Mouse (Mus musculus): ENCODE results near the gene Adamts12. TPM values are rescaled to one million over a fixed set of nuclear protein-coding genes. Genes with fewer than 3 reads are reported as not detected.

The Adamts12 gene
- total and polyA plus RNA-seq, 3 experiments, result not detected

DNA sequence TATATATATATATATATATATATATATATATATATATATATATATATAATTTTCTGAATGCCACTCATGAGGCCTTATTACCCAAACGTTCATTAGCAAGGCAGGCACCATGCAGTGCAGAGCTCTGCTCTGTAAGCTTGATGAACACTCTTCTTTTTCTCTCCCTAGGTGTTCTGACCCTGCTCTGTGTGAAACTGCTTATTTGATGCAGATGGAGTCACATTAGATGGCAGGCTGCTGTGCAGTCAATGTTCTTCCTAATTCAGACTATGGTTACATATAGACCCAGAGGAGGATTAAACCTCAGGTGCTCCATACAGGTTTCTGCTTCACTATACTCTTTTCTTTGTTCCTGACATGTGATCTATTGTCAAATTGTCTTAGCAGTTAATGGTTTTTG lies 57.1 kb downstream of the Adamts12 start:
- no peaks in the 10 kb centered on the region for H3K79me2 ChIP-seq (ENCODE audit: control insufficient read depth, insufficient read depth, low read length, poor library complexity)
- no peak for DNase-seq (ENCODE audit: low read depth, low spot score)
- no peaks in the 10 kb centered on the region for H3K36me3 ChIP-seq (ENCODE audit: control insufficient read depth in 1 of 2, insufficient read depth in 2 of 2, low read length in 2 of 2)
- TF ChIP-seq RAD21 (IDR thresholded peaks at IDR 0.05; ENCODE audit: low read depth, low read length) (no peak), USF1 (IDR thresholded peaks at IDR 0.05; ENCODE audit: low read depth, low read length) (no peak), ZKSCAN1 (IDR thresholded peaks at IDR 0.05; ENCODE audit: low read depth, low read length) (no peak), CHD1 (IDR thresholded peaks at IDR 0.05; ENCODE audit: low read depth, low read length) (no peak), BHLHE40 (IDR thresholded peaks at IDR 0.05; ENCODE audit: borderline replicate concordance, low read depth, low read length) (no peak), ETS1 (IDR thresholded peaks at IDR 0.05; ENCODE audit: low read depth, low read length) (no peak), MAZ (IDR thresholded peaks at IDR 0.05; ENCODE audit: low read depth, low read length) (no peak), MYC (IDR thresholded peaks at IDR 0.05; ENCODE audit: low read depth, low read length) (no peak)
- no peaks in the 10 kb centered on the region for H3K9me3 ChIP-seq (replicated peaks; ENCODE audit: insufficient read depth, low read length)
- no peak overlapping the region for H3K27ac ChIP-seq (ENCODE audit: control insufficient read depth, low read depth, low read length)
- H3K4me3 ChIP-seq (ENCODE audit: control insufficient read depth in 1 of 2, insufficient read depth in 1 of 2, low read depth in 2 of 2, low read length in 2 of 2), result no peak overlapping the region
- H3K27me3 ChIP-seq (ENCODE audit: control insufficient read depth in 1 of 2, insufficient read depth in 2 of 2, low read length in 2 of 2), result no peaks in the 10 kb centered on the region
- H3K9ac ChIP-seq (ENCODE audit: control insufficient read depth, low read depth, low read length, poor library complexity, severe bottlenecking), result no peak overlapping the region
- no peaks in the 10 kb centered on the region for H3K4me1 ChIP-seq (ENCODE audit: control insufficient read depth in 1 of 2, insufficient read depth in 2 of 2, low read length in 2 of 2)

DNA sequence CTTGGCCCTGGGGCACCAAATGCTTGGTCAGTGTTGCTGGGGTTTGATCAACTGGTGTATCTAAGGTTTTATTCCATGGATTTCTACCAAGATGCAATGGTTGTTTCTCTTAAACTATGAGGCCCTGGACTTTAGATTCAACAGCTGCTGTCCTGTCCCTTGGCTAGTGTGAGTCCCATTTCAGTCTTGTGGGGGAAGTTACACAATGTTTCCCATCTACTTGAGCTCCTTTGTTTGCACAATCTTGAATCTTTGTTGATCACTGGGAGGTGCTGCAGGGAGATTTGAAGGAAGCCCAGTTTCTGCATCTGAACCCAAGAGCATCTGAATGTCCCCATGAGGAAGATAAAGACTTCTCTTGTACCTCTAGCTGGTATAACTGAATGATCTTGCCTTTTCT lies 60.8 kb downstream of the Adamts12 start:
- no peaks in the 10 kb centered on the region for H3K27me3 ChIP-seq (ENCODE audit: control insufficient read depth in 1 of 2, insufficient read depth in 2 of 2, low read length in 2 of 2)
- no peak for DNase-seq (ENCODE audit: low read depth, low spot score)

DNA sequence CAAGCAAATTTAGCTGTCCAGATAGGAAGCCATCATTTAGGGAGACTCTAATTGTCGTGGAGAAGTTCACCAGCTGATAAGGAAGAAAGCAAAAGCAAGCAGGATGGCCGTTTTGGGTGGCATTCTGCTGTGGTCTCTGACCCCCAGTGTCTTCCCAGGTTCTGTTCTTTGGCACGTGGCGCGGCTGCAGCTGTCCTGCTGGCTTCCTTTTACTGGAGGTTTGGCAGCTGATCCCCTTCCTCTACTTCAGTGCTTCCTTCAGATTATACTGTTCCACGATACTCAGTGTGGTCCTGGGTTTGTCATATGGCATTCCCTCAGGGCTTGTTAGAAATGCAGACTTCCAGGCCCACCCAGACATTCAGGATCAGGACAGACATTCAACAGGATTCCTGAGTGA lies 63.9 kb downstream of the Adamts12 start:
- Histone ChIP-seq H3K9ac (ENCODE audit: control insufficient read depth, low read depth, low read length, poor library complexity, severe bottlenecking) (no peak overlapping the region), H3K79me2 (ENCODE audit: control insufficient read depth, insufficient read depth, low read length, poor library complexity) (no peaks in the 10 kb centered on the region), H3K4me3 (ENCODE audit: control insufficient read depth in 1 of 2, insufficient read depth in 1 of 2, low read depth in 2 of 2, low read length in 2 of 2) (no peak overlapping the region), H3K27ac (ENCODE audit: control insufficient read depth, low read depth, low read length) (no peak overlapping the region), H3K36me3 (ENCODE audit: control insufficient read depth in 1 of 2, insufficient read depth in 2 of 2, low read length in 2 of 2) (no peaks in the 10 kb centered on the region), H3K9me3 (replicated peaks; ENCODE audit: insufficient read depth, low read length) (no peaks in the 10 kb centered on the region), H3K27me3 (ENCODE audit: control insufficient read depth in 1 of 2, insufficient read depth in 2 of 2, low read length in 2 of 2) (no peaks in the 10 kb centered on the region), H3K4me1 (ENCODE audit: control insufficient read depth in 1 of 2, insufficient read depth in 2 of 2, low read length in 2 of 2) (no peaks in the 10 kb centered on the region)
- DNase-seq (ENCODE audit: low read depth, low spot score), result no peak
- TF ChIP-seq MAFK (IDR thresholded peaks at IDR 0.05; ENCODE audit: borderline replicate concordance, low read depth, low read length) (no peak), POLR2A (IDR thresholded peaks at IDR 0.05; ENCODE audit: control insufficient read depth in 1 of 2, insufficient read depth in 1 of 2, low read depth in 1 of 2, low read length in 2 of 2, poor library complexity in 1 of 2) (no peak), JUND (IDR thresholded peaks at IDR 0.05; ENCODE audit: low read depth, low read length) (no peak), CHD2 (IDR thresholded peaks at IDR 0.05; ENCODE audit: low read length) (no peak), MAZ (IDR thresholded peaks at IDR 0.05; ENCODE audit: low read depth, low read length) (no peak), TAL1 (IDR thresholded peaks at IDR 0.05; ENCODE audit: low read length) (no peak), RAD21 (IDR thresholded peaks at IDR 0.05; ENCODE audit: low read depth, low read length) (no peak), ZC3H11A (IDR thresholded peaks at IDR 0.05; ENCODE audit: low read depth, low read length) (no peak), HCFC1 (IDR thresholded peaks at IDR 0.05; ENCODE audit: low read depth, low read length) (no peak), ELF1 (IDR thresholded peaks at IDR 0.05; ENCODE audit: low read depth, low read length) (no peak), RCOR1 (IDR thresholded peaks at IDR 0.05; ENCODE audit: low read depth, low read length) (no peak)

More for the DNA sequence above, 60.8 kb downstream of the Adamts12 start:
- Histone ChIP-seq H3K9ac (ENCODE audit: control insufficient read depth, low read depth, low read length, poor library complexity, severe bottlenecking) (no peak overlapping the region), H3K27ac (ENCODE audit: control insufficient read depth, low read depth, low read length) (no peak overlapping the region), H3K4me1 (ENCODE audit: control insufficient read depth in 1 of 2, insufficient read depth in 2 of 2, low read length in 2 of 2) (no peaks in the 10 kb centered on the region), H3K36me3 (ENCODE audit: control insufficient read depth in 1 of 2, insufficient read depth in 2 of 2, low read length in 2 of 2) (no peaks in the 10 kb centered on the region), H3K4me3 (ENCODE audit: control insufficient read depth in 1 of 2, insufficient read depth in 1 of 2, low read depth in 2 of 2, low read length in 2 of 2) (no peak overlapping the region), H3K9me3 (replicated peaks; ENCODE audit: insufficient read depth, low read length) (no peaks in the 10 kb centered on the region), H3K79me2 (ENCODE audit: control insufficient read depth, insufficient read depth, low read length, poor library complexity) (no peaks in the 10 kb centered on the region)
- TF ChIP-seq UBTF (IDR thresholded peaks at IDR 0.05; ENCODE audit: borderline replicate concordance, insufficient read depth, low read depth, low read length), result no peak
- no peak for TF ChIP-seq TCF12 (IDR thresholded peaks at IDR 0.05; ENCODE audit: low read depth, low read length)
- no peak for TF ChIP-seq CHD2 (IDR thresholded peaks at IDR 0.05; ENCODE audit: low read length)
- no peak for TF ChIP-seq USF1 (IDR thresholded peaks at IDR 0.05; ENCODE audit: low read depth, low read length)
- TF ChIP-seq NRF1 (IDR thresholded peaks at IDR 0.05; ENCODE audit: insufficient read depth, low read depth, low read length, poor library complexity, severe bottlenecking), result no peak
- TF ChIP-seq ELF1 (IDR thresholded peaks at IDR 0.05; ENCODE audit: low read depth, low read length), result no peak
- no peak for TF ChIP-seq RAD21 (IDR thresholded peaks at IDR 0.05; ENCODE audit: low read depth, low read length)
- no peak for TF ChIP-seq ETS1 (IDR thresholded peaks at IDR 0.05; ENCODE audit: low read depth, low read length)
- no peak for TF ChIP-seq CTCF (IDR thresholded peaks at IDR 0.05 in 2 of 3, conservative IDR thresholded peaks at IDR 0.05 in 1 of 3; ENCODE audit: control insufficient read depth in 1 of 3, insufficient read depth in 1 of 3, low read depth in 2 of 3, low read length in 3 of 3, poor library complexity in 1 of 3, severe bottlenecking in 1 of 3)
- no peak for TF ChIP-seq ZC3H11A (IDR thresholded peaks at IDR 0.05; ENCODE audit: low read depth, low read length)
- TF ChIP-seq MAX (IDR thresholded peaks at IDR 0.05; ENCODE audit: low read length), result no peak
- no peak for TF ChIP-seq POLR2AphosphoS5 (IDR thresholded peaks at IDR 0.05; ENCODE audit: borderline replicate concordance, low read depth, low read length)
- TF ChIP-seq ZKSCAN1 (IDR thresholded peaks at IDR 0.05; ENCODE audit: low read depth, low read length), result no peak
- no peak for TF ChIP-seq GABPA (IDR thresholded peaks at IDR 0.05; ENCODE audit: low read depth, low read length)
- TF ChIP-seq ZMIZ1 (IDR thresholded peaks at IDR 0.05; ENCODE audit: low read depth, low read length), result no peak
- no peak for TF ChIP-seq E2F4 (IDR thresholded peaks at IDR 0.05; ENCODE audit: borderline replicate concordance, low read depth, low read length)
- no peak for TF ChIP-seq ZNF384 (IDR thresholded peaks at IDR 0.05; ENCODE audit: low read depth, low read length)
- TF ChIP-seq GATA1 (IDR thresholded peaks at IDR 0.05; ENCODE audit: low read depth, low read length), result no peak
- no peak for TF ChIP-seq POLR2AphosphoS2 (IDR thresholded peaks at IDR 0.05; ENCODE audit: low read length)

Data from MEL (cell line).